ENCODE assay signal across 8 mouse cellular contexts in genomic region chr11:72795149-72795454, GRCm38 (mm10). TPM values are rescaled to one million over a fixed set of nuclear protein-coding genes. Genes with fewer than 3 reads are reported as not detected.
A peak's percentile ranks its signal among the peaks of the same experiment; 100 is the strongest.
DNase-seq lines count a peak whose midpoint lies in the region; ATAC-seq and TF ChIP-seq lines count a peak whose summit lies in the region.

No protein-coding gene starts in this region.

- no peaks in the 10 kb centered on the region for H3K9me3 ChIP-seq in kidney, postnatal 0 days (replicated peaks; ENCODE audit: low read length)
- no peaks in the 10 kb centered on the region for H3K9me3 ChIP-seq in embryonic facial prominence, embryonic 12.5 days
- H3K9me3 ChIP-seq in intestine, embryonic 16.5 days (ENCODE audit: control insufficient read depth, low read length) = no peaks in the 10 kb centered on the region

- H3K9ac ChIP-seq in kidney, postnatal 0 days (ENCODE audit: low read depth, low read length) = peak overlapping the region; percentile 88
- H3K9ac ChIP-seq in embryonic facial prominence, embryonic 12.5 days = peak overlapping the region; percentile 88
- peak overlapping the region; percentile 95 for H3K9ac ChIP-seq in intestine, embryonic 16.5 days (ENCODE audit: low read depth, low read length)

- peak; percentile 45 for ATAC-seq in kidney, postnatal 0 days (replicated peaks; ENCODE audit: low FRiP score, low read depth)
- no peak for ATAC-seq in embryonic facial prominence, embryonic 12.5 days (ENCODE audit: insufficient number of reproducible peaks, insufficient read depth, low FRiP score, low TSS enrichment)
- peak; percentile 26; the same call in 1 of the 2 replicates for ATAC-seq in intestine, embryonic 16.5 days

- TF ChIP-seq CTCF in kidney, postnatal 0 days (IDR thresholded peaks at IDR 0.05; ENCODE audit: low read depth) = no peak

- H3K4me1 ChIP-seq in kidney, postnatal 0 days (replicated peaks; ENCODE audit: insufficient read depth, low read length) = 0 out of 2 replicates have a peak, but pooled peaks cover 5% of the 10 kb centered on the region
- no peaks in the 10 kb centered on the region for H3K4me1 ChIP-seq in embryonic facial prominence, embryonic 12.5 days
- H3K4me1 ChIP-seq in intestine, embryonic 16.5 days (ENCODE audit: control insufficient read depth, insufficient read depth, low read length) = peaks cover 5% of the 10 kb centered on the region

- H3K27ac ChIP-seq in kidney, postnatal 0 days = peak overlapping the region; percentile 92
- peak overlapping the region; percentile 76 for H3K27ac ChIP-seq in embryonic facial prominence, embryonic 12.5 days
- peak overlapping the region; percentile 81 for H3K27ac ChIP-seq in intestine, embryonic 16.5 days (ENCODE audit: low read length)

- peak; percentile 67 for DNase-seq in kidney, postnatal 0 days (ENCODE audit: low spot score)
- no peak for DNase-seq in kidney, adult 11 months
- DNase-seq in thymus, postnatal 25 days = no peak
- DNase-seq in lung, postnatal 36 days = no peak
- DNase-seq in testis, postnatal 14 days (ENCODE audit: low spot score) = no peak

- H3K27me3 ChIP-seq in kidney, postnatal 0 days (ENCODE audit: insufficient read depth, low read length) = no peaks in the 10 kb centered on the region
- H3K27me3 ChIP-seq in embryonic facial prominence, embryonic 12.5 days = no peaks in the 10 kb centered on the region
- no peaks in the 10 kb centered on the region for H3K27me3 ChIP-seq in intestine, embryonic 16.5 days (replicated peaks; ENCODE audit: control insufficient read depth, insufficient read depth, low read length)
- no peaks in the 10 kb centered on the region for H3K27me3 ChIP-seq in myocyte (ENCODE audit: control insufficient read depth, insufficient read depth, insufficient read length)

- peaks cover 47% of the 10 kb centered on the region for H3K79me2 ChIP-seq in myocyte (ENCODE audit: control insufficient read depth, insufficient read depth)

- H3K36me3 ChIP-seq in kidney, postnatal 0 days (ENCODE audit: insufficient read depth, low read length) = no peaks in the 10 kb centered on the region
- no peaks in the 10 kb centered on the region for H3K36me3 ChIP-seq in embryonic facial prominence, embryonic 12.5 days
- no peaks in the 10 kb centered on the region for H3K36me3 ChIP-seq in intestine, embryonic 16.5 days (ENCODE audit: control insufficient read depth, insufficient read depth, low read length)
- no peaks in the 10 kb centered on the region for H3K36me3 ChIP-seq in myocyte (ENCODE audit: control insufficient read depth, insufficient read depth)

- peak overlapping the region; percentile 60 for H3K4me2 ChIP-seq in kidney, postnatal 0 days (ENCODE audit: low read length)
- H3K4me2 ChIP-seq in embryonic facial prominence, embryonic 12.5 days (replicated peaks) = peak overlapping the region; percentile 89
- peak overlapping the region; percentile 84 for H3K4me2 ChIP-seq in intestine, embryonic 16.5 days (ENCODE audit: low read depth, low read length)
- peak overlapping the region; percentile 71 for H3K4me2 ChIP-seq in myocyte (ENCODE audit: low read depth)

- peak overlapping the region; percentile 95 for H3ac ChIP-seq in myocyte (ENCODE audit: control insufficient read depth, insufficient read length)

- peak overlapping the region; percentile 100 for H3K4me3 ChIP-seq in kidney, postnatal 0 days (replicated peaks; ENCODE audit: low read depth, low read length)
- H3K4me3 ChIP-seq in embryonic facial prominence, embryonic 12.5 days = peak overlapping the region; percentile 91
- peak overlapping the region; percentile 99 for H3K4me3 ChIP-seq in intestine, embryonic 16.5 days (ENCODE audit: low read length)
- H3K4me3 ChIP-seq in myocyte = peak overlapping the region; percentile 89

- no peak for TF ChIP-seq POLR2A in myocyte (IDR thresholded peaks at IDR 0.05; ENCODE audit: insufficient read length, low read depth)

- WGBS in kidney, postnatal 0 days = 17% methylated on average over 14 of the region's 14 CpGs
- WGBS in embryonic facial prominence, embryonic 12.5 days = 18% methylated on average over 14 of the region's 14 CpGs
- WGBS in intestine, embryonic 16.5 days = 15% methylated on average over 14 of the region's 14 CpGs

TF ChIP-seq in myocyte, 11 proteins besides CTCF, POLR2A, EP300 and RAD21:
- TF ChIP-seq MYOG (IDR thresholded peaks at IDR 0.05; ENCODE audit: control insufficient read depth in 1 of 3, insufficient read depth in 1 of 3, insufficient read length in 2 of 3, low read depth in 2 of 3) (no peak), TCF3 (IDR thresholded peaks at IDR 0.05; ENCODE audit: insufficient read length, low read depth) (no peak), TCF12 (IDR thresholded peaks at IDR 0.05; ENCODE audit: insufficient read depth, poor library complexity, severe bottlenecking) (no peak), MAX (IDR thresholded peaks at IDR 0.05; ENCODE audit: low read depth) (no peak), CEBPB (IDR thresholded peaks at IDR 0.05; ENCODE audit: insufficient read depth, poor library complexity, severe bottlenecking) (no peak), MYOD1 (IDR thresholded peaks at IDR 0.05; ENCODE audit: control insufficient read depth in 1 of 3, insufficient read length in 2 of 3, low read depth in 2 of 3) (no peak), SRF (IDR thresholded peaks at IDR 0.05; ENCODE audit: control insufficient read depth, insufficient read length, low read depth) (no peak), E2F4 (IDR thresholded peaks at IDR 0.05; ENCODE audit: insufficient read depth) (no peak), USF1 (IDR thresholded peaks at IDR 0.05; ENCODE audit: low read depth) (no peak), REST (IDR thresholded peaks at IDR 0.05; ENCODE audit: insufficient read depth, insufficient read length) (no peak), POLR2AphosphoS2 (IDR thresholded peaks at IDR 0.05; ENCODE audit: insufficient read length, low read depth) (no peak)

RNA-seq across cellular contexts. Expression of gene Cyb5d2, which starts 0.8 kb away (rescaled TPM):
- 7.2 and 7.3 TPM in 2 replicates for polyA plus RNA-seq in kidney, postnatal 0 days (2015; fragmentation: Nextera tagmentation; extraction: Ambion mirVana)
- 4.7 and 5.2 TPM in 2 replicates for polyA plus RNA-seq in embryonic facial prominence, embryonic 12.5 days (2016; fragmentation: Nextera tagmentation; extraction: Ambion mirVana)
- 4.8 and 5.1 TPM in 2 replicates for polyA plus RNA-seq in intestine, embryonic 16.5 days (2015; fragmentation: Nextera tagmentation; extraction: Ambion mirVana)
- 6.9 TPM for polyA plus RNA-seq in myocyte (2012; fragmentation: generic; extraction: Trizol)

RNA-seq across cellular contexts. Expression of gene Zzef1, which starts 0.9 kb away (rescaled TPM):
- polyA plus RNA-seq in kidney, postnatal 0 days (2015; fragmentation: Nextera tagmentation; extraction: Ambion mirVana) = 6.9 and 7.1 TPM in 2 replicates
- 9.8 and 10.5 TPM in 2 replicates for polyA plus RNA-seq in embryonic facial prominence, embryonic 12.5 days (2016; fragmentation: Nextera tagmentation; extraction: Ambion mirVana)
- 11.3 and 13.7 TPM in 2 replicates for polyA plus RNA-seq in intestine, embryonic 16.5 days (2015; fragmentation: Nextera tagmentation; extraction: Ambion mirVana)
- polyA plus RNA-seq in myocyte (2012; fragmentation: generic; extraction: Trizol) = 8.1 TPM
